Mouse (Mus musculus) gastrocnemius, adult 8-10 months (tissue): ENCODE measurements around the gene Pnmal1. TPM values are rescaled to one million over a fixed set of nuclear protein-coding genes. Genes with fewer than 3 reads are reported as not detected.
A peak's percentile ranks its signal among the peaks of the same experiment; 100 is the strongest.
"Not testable (repeated sequence)": the region's sequence is repeated elsewhere in the genome, so short reads cannot be mapped to it uniquely, and the experiment has no call there.

ENCODE experiments used
- DNase-seq, 2 experiments: peaks; one replicate each; pipeline ENCODE4 v3.0.0; 2022; ENCODE audit warnings: low spot score in 2 of 2
- total RNA-seq, 4 experiments: library from RNA; stranded (reverse); gene quantifications; 2 replicates each; pipeline ENCODE4 v1.2.4; 2022

Pnmal1 gene
- total RNA-seq, 4 experiments from 2014 or later = 0.07 TPM; not detected in 3

DNA sequence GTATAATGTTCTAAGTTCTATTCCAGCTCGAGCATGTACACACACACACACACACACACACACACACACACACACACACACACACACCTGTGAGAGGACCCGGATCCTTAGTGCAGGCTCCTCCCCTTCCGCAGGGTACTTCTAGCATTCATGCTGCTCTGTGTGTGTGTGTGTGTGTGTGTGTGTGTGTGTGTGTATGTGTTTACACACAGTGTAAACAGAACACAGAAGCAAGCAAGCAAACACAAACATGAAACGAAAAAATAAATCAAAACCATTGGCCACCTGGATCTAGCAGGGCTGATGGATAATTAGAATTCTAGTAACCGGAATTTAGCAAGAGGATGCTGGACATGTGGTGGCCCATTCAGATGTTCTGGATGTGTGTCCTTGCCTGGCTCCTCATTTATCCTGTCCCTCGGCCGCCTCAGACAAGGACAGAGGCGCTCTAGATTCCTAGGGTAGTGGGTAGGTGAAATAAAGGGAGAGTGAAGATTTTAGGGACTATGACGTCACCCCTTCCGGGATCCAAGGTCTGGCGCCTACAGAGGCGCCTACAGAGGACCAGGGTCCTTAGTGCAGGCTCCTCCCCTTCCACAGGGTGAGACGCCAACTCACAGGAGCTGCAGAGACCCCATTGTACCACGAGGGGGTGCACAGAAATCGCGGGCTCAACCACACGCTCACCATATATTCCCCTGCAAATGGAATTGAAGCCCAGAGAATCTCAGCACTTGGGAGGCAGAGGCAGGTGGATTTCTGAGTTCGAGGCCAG, 8.4 kb upstream of the Pnmal1 start:
- peak; percentile 44 to 60 for DNase-seq

DNA sequence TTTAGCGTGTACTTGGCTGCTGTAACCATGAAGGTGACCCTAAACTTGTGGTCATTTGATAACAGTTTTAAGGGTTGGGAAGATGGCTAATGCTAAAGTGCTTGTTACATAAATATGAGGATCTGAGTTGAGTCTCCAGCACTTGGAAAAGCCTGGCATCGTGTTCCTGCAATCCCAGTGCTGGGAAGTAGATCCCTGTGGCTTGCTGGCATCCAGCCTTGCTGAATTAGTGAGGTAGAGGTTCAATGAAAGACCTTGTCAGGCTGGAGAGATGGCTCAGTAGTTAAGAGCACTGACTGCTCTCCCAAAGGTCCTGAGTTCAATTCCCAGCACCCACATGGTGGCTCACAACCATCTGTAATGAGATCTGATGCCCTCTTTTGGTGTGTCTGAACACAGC, 5.7 kb upstream of the Pnmal1 start:
- not testable (repeated sequence) for DNase-seq

DNA sequence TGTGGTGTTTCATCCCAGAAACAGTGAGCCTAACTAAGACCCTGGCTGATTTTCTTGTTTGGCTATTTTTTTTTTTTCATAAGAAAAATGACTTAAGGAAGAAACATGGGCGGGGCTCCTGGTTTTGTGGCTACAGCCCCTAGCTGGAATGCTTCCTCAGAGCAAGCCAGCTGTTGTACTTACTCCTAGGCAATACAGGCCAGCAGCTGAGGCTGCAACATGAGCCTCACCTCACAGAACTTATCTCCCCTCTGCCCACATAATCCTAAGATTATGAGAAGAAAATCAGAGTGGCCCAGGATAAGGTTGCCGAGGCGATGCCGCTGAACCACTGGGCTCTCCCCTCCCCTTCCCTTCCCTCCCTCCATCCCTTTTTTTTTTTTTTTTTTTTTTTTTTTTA, 3.8 kb upstream of the Pnmal1 start:
- no peak for DNase-seq

DNA sequence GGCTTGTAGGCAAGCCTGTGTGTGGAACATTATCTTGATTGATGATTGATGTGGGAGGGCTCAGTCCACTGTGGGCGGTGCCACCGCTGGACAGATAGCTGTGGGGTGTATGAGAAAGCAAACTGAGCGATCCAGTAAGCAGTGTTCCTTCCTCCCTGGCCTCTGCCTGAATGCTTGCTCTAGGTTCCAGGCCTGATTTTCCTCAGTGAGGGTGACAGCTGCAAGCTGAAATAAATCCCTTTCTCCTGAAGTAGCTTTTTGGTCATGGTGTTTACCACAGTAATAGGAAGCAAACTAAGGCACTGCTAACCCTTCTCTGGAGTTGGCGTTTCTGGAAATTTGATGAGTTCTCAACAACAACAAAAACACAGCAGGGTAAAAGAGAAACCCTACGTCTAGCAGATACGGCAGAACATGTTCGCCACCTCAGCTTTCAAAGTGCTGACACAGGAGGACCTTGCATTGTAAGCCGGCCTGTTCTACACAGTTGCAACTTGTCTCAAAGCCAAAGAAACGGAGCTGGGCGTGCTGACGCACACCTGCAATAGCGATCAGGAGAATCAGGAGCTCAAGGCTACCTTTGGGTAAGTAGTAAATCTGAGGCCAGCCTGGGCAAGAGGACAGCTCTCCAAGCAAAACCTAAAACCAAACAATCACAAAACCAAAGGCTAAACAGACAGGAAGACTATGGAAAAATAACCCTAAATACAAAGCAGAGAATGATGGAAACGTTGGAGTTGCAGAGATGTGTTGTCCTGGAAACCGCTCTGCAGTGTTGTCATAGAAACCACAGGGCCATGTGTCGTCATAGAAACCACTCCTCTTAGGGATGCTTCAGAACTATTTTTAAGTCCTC, 2.8 kb upstream of the Pnmal1 start:
- no peak for DNase-seq

DNA sequence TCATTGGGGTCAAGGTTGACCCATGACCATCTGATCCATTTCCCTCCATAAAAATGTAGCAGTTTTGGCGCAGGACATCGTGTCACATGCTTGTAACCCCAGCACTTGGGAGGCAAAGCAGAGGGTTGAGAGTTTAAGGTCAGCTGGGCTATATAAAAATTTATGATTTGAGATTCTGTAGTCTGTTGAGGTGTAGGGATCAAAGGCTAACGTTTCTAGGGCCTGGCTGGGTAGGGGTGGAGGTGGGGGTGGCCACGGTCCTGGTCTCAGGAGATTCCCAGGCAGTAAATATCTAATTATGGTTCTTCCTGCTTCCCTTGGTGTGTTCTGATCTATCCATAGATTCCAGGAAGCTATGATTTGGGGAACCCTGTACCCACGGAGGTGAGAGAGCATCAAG, 2.2 kb downstream of the Pnmal1 start:
- no peak for DNase-seq

DNA sequence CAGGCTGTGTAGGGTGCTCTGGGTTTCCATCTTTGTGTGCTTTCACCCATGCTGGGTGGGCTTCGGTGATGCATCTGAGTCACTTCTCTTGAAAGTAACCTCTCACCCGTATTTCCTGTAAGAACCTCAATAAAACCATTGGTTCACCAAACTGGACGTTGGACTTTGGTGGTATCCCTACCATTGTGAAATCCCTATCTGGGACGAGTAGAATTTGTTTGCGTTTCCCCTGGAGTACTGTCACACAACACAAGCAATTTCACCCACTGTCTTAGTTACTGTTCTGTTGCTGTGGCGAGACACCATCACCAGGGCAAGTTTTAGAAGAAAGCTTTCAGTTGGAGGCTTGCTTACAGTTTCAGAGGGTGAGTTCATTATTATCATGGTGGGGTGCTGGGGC, 8.9 kb downstream of the Pnmal1 start:
- DNase-seq = no peak

DNA sequence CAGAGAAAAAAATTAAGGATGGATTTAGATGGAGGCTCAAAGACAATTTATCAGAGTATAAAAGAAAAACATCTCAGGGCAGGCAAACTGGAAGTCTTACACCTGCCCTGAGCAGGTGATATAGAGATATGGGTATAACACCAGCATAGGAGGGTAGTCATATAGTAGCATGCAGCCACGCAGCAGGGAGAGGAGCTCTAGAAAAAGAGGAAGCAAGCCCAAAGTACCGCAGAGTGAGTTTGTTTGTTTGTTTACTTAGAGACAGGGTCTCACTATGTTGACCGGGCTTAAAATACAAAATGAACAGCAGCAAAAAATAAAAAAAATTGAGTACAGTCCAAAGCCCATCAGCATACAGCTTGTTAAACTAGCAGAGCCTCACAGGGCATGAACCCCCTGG, 11.7 kb downstream of the Pnmal1 start:
- DNase-seq = no peak

DNA sequence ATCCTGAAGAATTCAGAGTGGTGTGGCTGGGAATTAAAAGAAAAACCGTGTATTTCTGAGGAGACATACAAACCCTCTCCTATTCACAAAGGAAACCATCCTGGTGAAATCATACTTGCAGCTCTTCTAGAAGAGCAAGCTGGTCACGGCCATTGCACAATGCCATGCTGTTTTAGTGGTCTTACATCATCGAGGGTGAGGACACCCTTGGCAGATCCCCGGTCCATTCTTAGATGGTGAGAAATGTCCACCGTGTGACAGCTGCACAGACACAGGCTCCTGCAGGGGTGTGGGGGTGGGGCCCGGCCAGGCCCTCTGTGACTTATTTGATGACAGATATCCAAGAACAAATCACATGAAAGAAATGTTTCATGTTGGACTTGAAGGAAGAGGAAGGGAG, 14.5 kb downstream of the Pnmal1 start:
- peak; percentile 42 to 43 for DNase-seq

DNA sequence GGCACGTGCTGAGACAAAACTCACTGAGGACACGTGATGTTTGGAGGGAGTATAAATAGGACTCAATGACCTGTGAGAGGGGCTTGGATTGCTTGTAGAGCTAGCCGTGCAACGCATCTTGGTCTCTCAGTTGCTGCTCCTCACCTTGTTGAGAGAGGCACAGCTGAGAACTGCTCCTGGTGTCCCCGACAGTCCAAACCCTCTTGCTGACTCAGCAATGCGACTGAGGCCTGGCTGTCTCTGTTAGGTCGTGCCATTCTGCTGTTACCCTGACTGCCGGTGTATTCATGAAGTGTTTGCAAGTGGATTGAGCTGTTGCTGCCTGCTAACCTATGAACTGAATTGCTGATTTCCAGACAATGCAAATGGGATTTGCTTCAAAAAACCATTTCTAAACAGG, 16.8 kb downstream of the Pnmal1 start:
- DNase-seq = no peak

DNA sequence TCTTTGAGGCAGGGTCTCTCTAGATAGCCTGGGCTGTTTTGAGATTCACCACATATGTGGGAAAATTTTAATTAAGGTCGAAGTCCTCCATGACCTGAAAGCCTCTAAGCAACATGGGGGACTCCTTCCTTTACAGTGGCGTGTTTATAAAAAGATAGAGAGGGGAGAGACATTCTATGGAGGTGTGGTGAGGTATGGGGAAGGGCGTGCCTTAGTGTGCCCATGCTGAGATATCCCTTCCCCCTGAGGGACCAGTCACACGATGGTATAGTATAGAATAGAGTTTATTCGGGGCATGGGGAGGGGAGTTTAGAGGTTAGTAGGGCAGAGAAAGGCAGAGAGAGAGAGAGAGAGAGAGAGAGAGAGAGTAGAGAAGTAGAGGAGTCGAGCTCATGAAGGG, 18.7 kb downstream of the Pnmal1 start:
- DNase-seq = no peak

DNA sequence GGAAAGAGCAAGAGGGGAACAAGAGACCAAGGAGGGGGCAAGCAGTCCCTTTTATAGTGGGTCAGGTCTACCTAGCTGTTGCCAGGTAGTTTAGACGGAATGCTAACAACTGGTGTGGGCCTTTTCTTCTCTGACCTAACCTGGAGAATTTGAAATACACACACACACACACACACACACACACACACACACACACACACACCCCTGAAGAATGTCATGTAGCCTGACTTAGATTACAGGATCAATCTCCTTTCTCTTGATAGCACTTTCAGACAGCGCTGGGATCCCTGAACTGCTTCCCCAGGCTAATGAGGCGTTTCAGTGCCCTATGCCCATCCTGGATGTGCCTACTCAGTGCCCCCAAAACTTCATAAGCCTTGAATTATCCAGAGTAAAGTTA, 19.1 kb downstream of the Pnmal1 start:
- no peak for DNase-seq

DNA sequence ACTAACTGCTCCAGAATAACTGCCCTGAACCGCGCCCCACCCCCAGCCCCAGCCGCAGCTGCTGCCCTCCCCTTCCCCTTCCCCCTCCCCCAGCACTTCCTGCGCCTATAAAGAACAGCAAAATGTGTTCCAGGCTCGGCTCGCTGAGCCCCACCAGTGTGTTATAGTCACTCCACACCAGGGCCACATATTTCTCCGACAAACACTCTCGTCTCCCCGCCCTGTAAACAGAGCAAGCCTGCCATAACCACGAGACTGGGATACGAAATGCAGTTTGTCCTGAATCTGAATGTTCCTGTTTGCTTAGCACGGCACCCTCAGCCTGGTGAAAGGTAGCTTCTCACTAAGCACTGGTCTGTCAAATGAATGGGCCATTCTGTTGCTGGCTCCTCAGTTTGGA, 20.9 kb downstream of the Pnmal1 start:
- DNase-seq = no peak

DNA sequence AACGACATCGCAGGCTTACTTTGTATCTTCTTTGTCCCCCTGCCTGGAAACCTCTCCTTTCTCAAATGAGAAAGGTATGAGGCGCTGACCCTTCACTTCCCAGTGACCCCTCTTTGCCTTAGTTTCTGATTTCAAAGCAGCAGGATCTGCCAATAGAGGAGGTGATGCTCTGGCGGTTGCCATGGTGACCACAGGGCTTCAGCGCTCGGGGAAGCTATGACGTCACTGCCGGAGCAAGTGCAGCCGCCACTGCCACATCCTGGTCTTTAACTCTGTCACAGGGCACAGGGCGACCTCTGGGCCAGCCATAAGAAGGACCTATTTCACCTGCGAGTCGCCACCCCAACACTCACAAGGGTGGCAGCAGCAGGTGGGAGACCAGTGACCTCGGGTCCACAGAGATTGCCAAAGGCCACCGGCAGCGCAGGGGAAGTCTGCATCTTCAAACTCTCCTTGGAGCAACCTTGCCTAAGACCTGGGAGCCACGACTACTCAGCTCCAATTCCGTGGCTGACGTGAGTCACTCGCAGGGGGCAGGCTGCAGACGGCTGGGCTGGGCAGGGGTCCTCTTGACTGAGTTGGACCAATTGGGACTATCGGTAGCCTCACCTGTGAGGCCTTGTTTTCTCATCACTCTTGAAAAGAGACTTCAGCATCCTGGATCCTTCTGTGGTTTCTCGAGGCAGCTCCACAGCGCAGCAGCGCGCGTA, 23.5 kb downstream of the Pnmal1 start, which contains the start of gene Gm42372:
Gene Gm42372 (plus strand): TSS at position 228 of the 710 bp plus-strand sequence.
- no peak for DNase-seq

DNA sequence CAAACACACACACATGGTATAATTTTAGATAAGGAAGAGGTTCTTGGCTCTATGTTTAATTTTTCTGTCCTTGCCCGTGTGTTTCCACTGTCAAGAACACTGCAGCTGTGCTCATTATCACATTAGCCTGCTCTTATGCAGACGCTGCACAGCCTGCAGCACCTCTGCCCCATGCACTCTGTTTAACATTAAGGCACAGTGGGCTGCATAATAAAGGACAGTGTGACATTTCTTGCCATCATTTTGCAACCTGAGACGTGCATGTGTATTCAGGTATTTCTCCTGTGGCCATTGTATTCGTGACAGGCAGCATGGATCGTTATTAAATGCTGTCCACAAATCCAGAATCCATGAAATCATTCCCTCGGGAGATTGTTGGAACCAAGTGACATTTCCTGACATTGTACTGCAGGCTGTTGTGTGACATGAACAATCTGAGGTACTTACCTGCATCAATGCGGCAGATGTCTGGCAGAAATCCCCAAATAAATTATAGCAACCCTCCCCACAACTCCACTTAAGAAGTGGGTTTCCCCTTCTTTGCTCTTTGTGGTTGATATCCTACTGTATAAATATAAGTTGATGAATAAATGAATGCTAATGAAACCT, 28.2 kb downstream of the Pnmal1 start:
- no peak for DNase-seq

DNA sequence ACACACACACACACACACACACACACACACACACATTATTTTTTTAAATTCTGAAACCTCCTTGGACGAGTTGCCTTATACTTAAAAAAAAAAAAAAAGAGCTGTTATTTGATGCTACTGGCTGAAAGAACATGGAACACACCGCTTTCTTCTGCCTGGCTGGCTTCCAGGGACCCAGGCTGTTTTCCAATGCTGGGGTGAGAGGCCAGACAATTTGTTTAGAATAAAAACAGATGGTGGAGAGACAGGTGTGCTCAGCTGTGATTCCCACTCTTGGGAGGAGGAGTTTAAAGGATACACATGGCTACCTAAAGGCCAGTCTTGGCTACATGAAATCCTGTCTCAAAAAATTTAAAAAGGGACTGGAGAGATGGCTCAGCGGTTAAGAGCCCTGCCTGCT, 28.9 kb downstream of the Pnmal1 start:
- no peak for DNase-seq

DNA sequence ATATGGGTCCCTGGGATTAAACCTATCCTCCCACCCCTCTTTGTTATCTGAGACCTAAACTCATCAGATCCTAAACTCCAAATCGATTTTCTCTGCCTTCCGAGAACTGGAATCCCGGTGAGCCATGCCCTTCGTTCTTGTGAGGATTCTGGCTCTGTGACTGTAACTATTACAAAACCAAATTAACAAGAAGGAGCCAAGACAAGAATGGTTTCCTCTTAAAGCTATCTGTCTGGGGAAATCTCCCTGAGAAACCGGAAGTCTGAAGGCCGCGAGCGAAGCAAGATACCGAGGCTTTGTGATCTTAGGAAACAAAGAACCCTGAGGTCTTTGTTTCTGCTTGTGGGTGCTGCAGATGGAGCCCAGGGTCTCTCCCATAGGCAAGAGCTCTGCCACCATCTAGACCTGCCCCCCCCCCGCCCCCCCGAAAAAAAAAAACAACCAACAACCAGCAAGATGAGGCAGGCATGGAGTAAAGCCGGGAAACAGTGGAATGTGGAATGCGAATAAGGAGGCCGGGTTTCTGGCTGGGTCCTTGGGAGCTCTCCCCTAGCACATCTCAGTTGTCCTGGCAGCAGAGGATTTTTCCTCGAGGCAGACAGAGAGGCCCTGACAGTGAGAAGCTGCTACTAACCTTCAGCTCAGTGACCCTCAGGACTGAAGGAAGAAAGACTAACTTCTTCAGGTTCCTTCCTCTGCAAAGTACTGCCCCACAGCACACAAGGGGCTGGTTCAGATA, 30.7 kb downstream of the Pnmal1 start:
- DNase-seq = no peak

DNA sequence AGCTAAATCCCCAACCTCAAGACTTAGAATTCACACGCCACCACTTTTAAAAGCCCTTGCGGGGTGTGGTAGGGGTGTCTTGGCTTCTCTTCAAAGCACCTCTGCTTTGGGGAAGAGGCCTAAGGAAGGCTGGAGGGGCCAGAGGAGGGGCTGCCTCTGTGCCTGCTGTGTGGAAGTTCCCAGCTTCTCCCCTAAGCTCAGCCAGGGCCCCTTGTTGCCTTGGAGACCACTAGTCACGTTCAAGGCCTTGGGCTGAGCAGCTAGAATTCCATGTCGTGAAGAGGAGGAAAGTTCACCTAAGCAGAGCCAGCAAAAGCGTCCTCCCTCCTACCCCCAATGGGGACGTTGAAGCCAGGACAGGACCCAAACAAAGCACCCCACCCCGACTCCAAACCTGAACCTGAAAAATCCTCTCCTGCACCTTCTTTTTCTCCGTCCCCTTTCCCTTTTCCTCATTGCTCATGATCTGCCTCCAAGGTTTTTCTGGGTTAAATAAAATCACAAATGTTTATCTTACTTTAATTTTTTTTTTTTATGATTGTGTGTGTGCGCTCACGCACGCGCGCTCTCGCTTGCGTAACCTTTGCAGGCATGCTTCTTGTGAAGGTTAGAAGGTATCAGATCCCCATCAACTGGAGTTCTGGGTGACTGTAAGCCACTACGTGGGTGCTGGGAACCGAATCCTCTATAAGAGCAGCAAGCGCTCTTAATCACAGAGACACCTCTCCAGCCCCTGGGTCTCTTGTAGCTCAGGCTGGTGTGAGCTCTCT, 32.4 kb downstream of the Pnmal1 start:
- no peak for DNase-seq

DNA sequence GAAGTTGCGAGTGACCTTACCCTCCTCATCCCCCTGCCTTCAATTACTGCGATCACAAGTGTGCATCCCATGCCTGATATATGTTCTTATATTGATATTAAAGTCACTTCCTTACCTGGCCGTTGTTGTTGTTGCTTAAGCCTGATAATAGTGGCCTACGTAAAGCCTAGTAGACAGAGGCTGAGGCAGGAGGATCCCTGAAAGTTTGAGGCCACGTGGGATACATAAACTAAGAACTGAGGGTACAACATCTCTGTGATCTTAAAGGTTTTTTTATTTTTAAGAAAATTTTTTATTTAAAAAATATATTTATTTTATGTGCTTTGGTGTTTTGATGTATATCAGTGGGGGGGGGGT, 33.0 kb downstream of the Pnmal1 start, which contains the start of gene Ccdc8:
Gene Ccdc8 (plus strand): TSS at position 258 of the 357 bp plus-strand sequence.
- no peak for DNase-seq

DNA sequence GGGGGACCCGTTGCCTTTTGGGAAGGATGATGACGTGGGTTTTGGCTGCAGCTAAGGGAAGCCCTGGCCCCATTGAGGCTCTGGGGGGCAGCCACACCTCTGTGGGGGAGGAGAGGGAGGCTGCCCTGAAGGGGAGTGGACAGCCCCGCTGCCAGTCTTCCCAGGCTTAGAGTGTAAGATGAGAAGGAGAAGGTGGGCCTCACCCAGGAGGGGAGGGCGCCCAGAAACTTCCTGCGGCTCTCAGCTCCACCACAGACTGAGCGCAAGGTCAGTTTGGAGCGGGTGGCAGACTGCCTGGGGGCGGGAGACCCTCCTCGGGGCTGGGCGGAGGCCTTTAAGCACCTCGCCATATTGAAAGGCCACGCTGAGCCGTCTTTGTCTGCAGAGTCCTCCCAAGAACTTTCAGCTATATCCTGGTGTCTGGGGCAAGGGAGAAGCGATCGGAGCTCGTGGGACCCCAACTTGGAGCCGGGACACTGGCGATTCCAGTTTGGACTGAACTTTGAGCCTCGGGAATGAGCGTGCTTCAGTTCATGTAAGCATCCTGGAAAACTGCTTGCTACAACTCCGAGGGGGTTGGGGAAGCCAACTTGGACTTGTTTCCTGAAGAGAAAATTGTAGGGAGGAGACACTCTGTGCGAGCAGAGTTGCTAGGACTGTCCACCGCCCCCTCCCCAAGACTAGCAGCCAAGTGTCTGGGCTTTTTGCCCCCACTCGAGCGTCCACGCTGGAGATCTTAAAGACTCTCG, 34.3 kb downstream of the Pnmal1 start:
- peak; percentile 70 to 79 for DNase-seq
